Mouse (Mus musculus): ENCODE results near the gene Cap2. TPM values are rescaled to one million over a fixed set of nuclear protein-coding genes. Genes with fewer than 3 reads are reported as not detected.

The Cap2 gene
- polyA plus RNA-seq (2014; fragmentation: Nextera tagmentation; extraction: Ambion mirVana), result 7.9 and 8.8 TPM in 2 replicates

GRCm38 (mm10) chr13:46501800-46502389, at the start of gene Cap2:
Gene Cap2 (plus strand): TSS chr13:46501848.
- H3K4me3 ChIP-seq (ENCODE audit: low read depth, low read length), result peak within 1 kb of the TSS; percentile 60
- H3K9me3 ChIP-seq (replicated peaks; ENCODE audit: control insufficient read depth, low read length), result no peaks in the 10 kb centered on the region
- no peaks in the 10 kb centered on the region for H3K36me3 ChIP-seq (replicated peaks; ENCODE audit: control insufficient read depth, insufficient read depth, low read depth, low read length)
- no peaks in the 10 kb centered on the region for H3K4me1 ChIP-seq (ENCODE audit: control insufficient read depth, insufficient read depth, low read length)
- peak within 1 kb of the TSS; percentile 88 for H3K4me2 ChIP-seq (ENCODE audit: low read depth, low read length)
- DNase-seq (ENCODE audit: low spot score) (peak; percentile 67), ATAC-seq (replicated peaks; ENCODE audit: insufficient number of reproducible peaks, low FRiP score, low TSS enrichment, low read depth) (peak; percentile 82; the same call in 1 of the 2 replicates)
- peak within 1 kb of the TSS; percentile 73 for H3K9ac ChIP-seq (replicated peaks; ENCODE audit: low read length)
- no peak within 1 kb of the TSS for H3K27ac ChIP-seq (replicated peaks; ENCODE audit: low read depth, low read length)
- H3K27me3 ChIP-seq (ENCODE audit: control insufficient read depth, insufficient read depth, low read length), result no peaks in the 10 kb centered on the region
- under 1% methylated on average over 37 of the region's 42 CpGs for WGBS

- DNase-seq (ENCODE audit: low spot score) (no peak), ATAC-seq (replicated peaks; ENCODE audit: insufficient number of reproducible peaks, low FRiP score, low TSS enrichment, low read depth) (no peak)
- no peak overlapping the region for H3K27ac ChIP-seq (replicated peaks; ENCODE audit: low read depth, low read length)
- H3K4me3 ChIP-seq (ENCODE audit: low read depth, low read length), result no peak overlapping the region
- no peaks in the 10 kb centered on the region for H3K27me3 ChIP-seq (ENCODE audit: control insufficient read depth, insufficient read depth, low read length)
- H3K9ac ChIP-seq (replicated peaks; ENCODE audit: low read length), result no peak overlapping the region
- H3K4me1 ChIP-seq (ENCODE audit: control insufficient read depth, insufficient read depth, low read length), result no peaks in the 10 kb centered on the region
- H3K4me2 ChIP-seq (ENCODE audit: low read depth, low read length), result no peak overlapping the region
- H3K36me3 ChIP-seq (replicated peaks; ENCODE audit: control insufficient read depth, insufficient read depth, low read depth, low read length), result no peaks in the 10 kb centered on the region
- WGBS, result 88% methylated on average over 10 of the region's 10 CpGs
- no peaks in the 10 kb centered on the region for H3K9me3 ChIP-seq (replicated peaks; ENCODE audit: control insufficient read depth, low read length)
Observed at GRCm38 (mm10) chr13:46459546-46459945, 42.1 kb upstream of the Cap2 start.

GRCm38 (mm10) chr13:46462280-46462679, 39.4 kb upstream of the Cap2 start:
- WGBS, result 89% methylated on average over 4 of the region's 4 CpGs
- Histone ChIP-seq H3K4me1 (ENCODE audit: control insufficient read depth, insufficient read depth, low read length) (no peaks in the 10 kb centered on the region), H3K27me3 (ENCODE audit: control insufficient read depth, insufficient read depth, low read length) (no peaks in the 10 kb centered on the region), H3K9me3 (replicated peaks; ENCODE audit: control insufficient read depth, low read length) (no peaks in the 10 kb centered on the region), H3K9ac (replicated peaks; ENCODE audit: low read length) (no peak overlapping the region), H3K27ac (replicated peaks; ENCODE audit: low read depth, low read length) (no peak overlapping the region), H3K4me3 (ENCODE audit: low read depth, low read length) (no peak overlapping the region), H3K36me3 (replicated peaks; ENCODE audit: control insufficient read depth, insufficient read depth, low read depth, low read length) (no peaks in the 10 kb centered on the region), H3K4me2 (ENCODE audit: low read depth, low read length) (no peak overlapping the region)
- ATAC-seq (replicated peaks; ENCODE audit: insufficient number of reproducible peaks, low FRiP score, low TSS enrichment, low read depth) (no peak), DNase-seq (ENCODE audit: low spot score) (no peak)

- no peak overlapping the region for H3K4me2 ChIP-seq (ENCODE audit: low read depth, low read length)
- no peak overlapping the region for H3K4me3 ChIP-seq (ENCODE audit: low read depth, low read length)
- no peaks in the 10 kb centered on the region for H3K27me3 ChIP-seq (ENCODE audit: control insufficient read depth, insufficient read depth, low read length)
- H3K36me3 ChIP-seq (replicated peaks; ENCODE audit: control insufficient read depth, insufficient read depth, low read depth, low read length), result no peaks in the 10 kb centered on the region
- 80% methylated on average over 3 of the region's 3 CpGs for WGBS
- ATAC-seq (replicated peaks; ENCODE audit: insufficient number of reproducible peaks, low FRiP score, low TSS enrichment, low read depth), result no peak
- DNase-seq (ENCODE audit: low spot score), result no peak
- H3K9me3 ChIP-seq (replicated peaks; ENCODE audit: control insufficient read depth, low read length), result no peaks in the 10 kb centered on the region
- no peaks in the 10 kb centered on the region for H3K4me1 ChIP-seq (ENCODE audit: control insufficient read depth, insufficient read depth, low read length)
- H3K9ac ChIP-seq (replicated peaks; ENCODE audit: low read length), result no peak overlapping the region
- H3K27ac ChIP-seq (replicated peaks; ENCODE audit: low read depth, low read length), result no peak overlapping the region
Observed at GRCm38 (mm10) chr13:46463764-46464163, 37.9 kb upstream of the Cap2 start.

GRCm38 (mm10) chr13:46468251-46468650, 33.4 kb upstream of the Cap2 start:
- no peak overlapping the region for H3K27ac ChIP-seq (replicated peaks; ENCODE audit: low read depth, low read length)
- H3K4me2 ChIP-seq (ENCODE audit: low read depth, low read length), result no peak overlapping the region
- H3K4me1 ChIP-seq (ENCODE audit: control insufficient read depth, insufficient read depth, low read length), result no peaks in the 10 kb centered on the region
- no peak overlapping the region for H3K4me3 ChIP-seq (ENCODE audit: low read depth, low read length)
- DNase-seq (ENCODE audit: low spot score) (no peak), ATAC-seq (replicated peaks; ENCODE audit: insufficient number of reproducible peaks, low FRiP score, low TSS enrichment, low read depth) (no peak)
- H3K36me3 ChIP-seq (replicated peaks; ENCODE audit: control insufficient read depth, insufficient read depth, low read depth, low read length), result no peaks in the 10 kb centered on the region
- H3K27me3 ChIP-seq (ENCODE audit: control insufficient read depth, insufficient read depth, low read length), result no peaks in the 10 kb centered on the region
- WGBS, result 70% methylated on average over 8 of the region's 8 CpGs
- H3K9ac ChIP-seq (replicated peaks; ENCODE audit: low read length), result no peak overlapping the region
- H3K9me3 ChIP-seq (replicated peaks; ENCODE audit: control insufficient read depth, low read length), result no peaks in the 10 kb centered on the region

GRCm38 (mm10) chr13:46469536-46469935, 32.1 kb upstream of the Cap2 start:
- Histone ChIP-seq H3K27ac (replicated peaks; ENCODE audit: low read depth, low read length) (no peak overlapping the region), H3K4me1 (ENCODE audit: control insufficient read depth, insufficient read depth, low read length) (no peaks in the 10 kb centered on the region), H3K4me3 (ENCODE audit: low read depth, low read length) (no peak overlapping the region), H3K36me3 (replicated peaks; ENCODE audit: control insufficient read depth, insufficient read depth, low read depth, low read length) (no peaks in the 10 kb centered on the region), H3K9me3 (replicated peaks; ENCODE audit: control insufficient read depth, low read length) (no peaks in the 10 kb centered on the region), H3K27me3 (ENCODE audit: control insufficient read depth, insufficient read depth, low read length) (no peaks in the 10 kb centered on the region), H3K4me2 (ENCODE audit: low read depth, low read length) (no peak overlapping the region), H3K9ac (replicated peaks; ENCODE audit: low read length) (no peak overlapping the region)
- WGBS, result 89% methylated on average over 2 of the region's 2 CpGs
- DNase-seq (ENCODE audit: low spot score), result no peak
- ATAC-seq (replicated peaks; ENCODE audit: insufficient number of reproducible peaks, low FRiP score, low TSS enrichment, low read depth), result no peak

GRCm38 (mm10) chr13:46481271-46481670, 20.4 kb upstream of the Cap2 start:
- H3K9me3 ChIP-seq (replicated peaks; ENCODE audit: control insufficient read depth, low read length), result no peaks in the 10 kb centered on the region
- H3K4me3 ChIP-seq (ENCODE audit: low read depth, low read length), result no peak overlapping the region
- WGBS, result 79% methylated on average over 3 of the region's 3 CpGs
- no peak overlapping the region for H3K9ac ChIP-seq (replicated peaks; ENCODE audit: low read length)
- no peaks in the 10 kb centered on the region for H3K27me3 ChIP-seq (ENCODE audit: control insufficient read depth, insufficient read depth, low read length)
- H3K27ac ChIP-seq (replicated peaks; ENCODE audit: low read depth, low read length), result no peak overlapping the region
- DNase-seq (ENCODE audit: low spot score), result no peak
- H3K36me3 ChIP-seq (replicated peaks; ENCODE audit: control insufficient read depth, insufficient read depth, low read depth, low read length), result no peaks in the 10 kb centered on the region
- H3K4me2 ChIP-seq (ENCODE audit: low read depth, low read length), result no peak overlapping the region
- H3K4me1 ChIP-seq (ENCODE audit: control insufficient read depth, insufficient read depth, low read length), result no peaks in the 10 kb centered on the region
- no peak for ATAC-seq (replicated peaks; ENCODE audit: insufficient number of reproducible peaks, low FRiP score, low TSS enrichment, low read depth)

- H3K27me3 ChIP-seq (ENCODE audit: control insufficient read depth, insufficient read depth, low read length), result no peaks in the 10 kb centered on the region
- DNase-seq (ENCODE audit: low spot score) (no peak), ATAC-seq (replicated peaks; ENCODE audit: insufficient number of reproducible peaks, low FRiP score, low TSS enrichment, low read depth) (no peak)
- no peak overlapping the region for H3K4me2 ChIP-seq (ENCODE audit: low read depth, low read length)
- WGBS, result 84% methylated on average over 3 of the region's 3 CpGs
- no peaks in the 10 kb centered on the region for H3K36me3 ChIP-seq (replicated peaks; ENCODE audit: control insufficient read depth, insufficient read depth, low read depth, low read length)
- no peaks in the 10 kb centered on the region for H3K9me3 ChIP-seq (replicated peaks; ENCODE audit: control insufficient read depth, low read length)
- no peak overlapping the region for H3K27ac ChIP-seq (replicated peaks; ENCODE audit: low read depth, low read length)
- no peak overlapping the region for H3K9ac ChIP-seq (replicated peaks; ENCODE audit: low read length)
- no peak overlapping the region for H3K4me3 ChIP-seq (ENCODE audit: low read depth, low read length)
- H3K4me1 ChIP-seq (ENCODE audit: control insufficient read depth, insufficient read depth, low read length), result no peaks in the 10 kb centered on the region
Observed at GRCm38 (mm10) chr13:46485605-46486004, 16.0 kb upstream of the Cap2 start.

Data from embryonic facial prominence, embryonic 11.5 days (tissue).